Comparison of ENCODE assay signal across 21 mouse cellular contexts in the genomic region with DNA sequence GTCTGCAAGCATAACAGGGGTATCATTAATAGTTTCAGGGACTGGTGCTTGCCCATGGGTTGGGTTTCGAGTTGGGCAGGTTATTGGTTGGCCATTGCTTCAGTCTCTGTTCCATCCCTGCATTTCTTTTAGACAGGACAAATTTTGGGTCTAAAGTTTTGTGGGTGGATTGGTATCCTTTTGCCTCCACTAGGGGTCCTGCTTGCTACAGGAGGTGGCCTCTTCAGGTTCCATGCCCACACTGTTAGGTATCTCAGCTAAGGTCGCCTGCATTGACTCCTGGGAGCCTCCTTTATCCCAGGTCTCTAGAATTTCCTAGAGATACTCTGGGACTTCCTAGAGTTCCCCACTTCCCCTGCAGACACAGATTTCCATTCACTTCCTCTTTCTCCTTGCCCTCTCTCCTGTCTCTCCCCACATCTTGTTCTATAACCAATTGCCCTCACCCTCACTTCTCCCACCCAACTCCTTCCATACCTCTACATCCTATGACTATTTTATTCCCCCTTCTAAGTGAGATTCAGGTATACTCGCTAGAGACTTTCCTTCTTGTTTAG.
DNase-seq lines count a peak whose midpoint lies in the region; ATAC-seq and TF ChIP-seq lines count a peak whose summit lies in the region.
"Had no signal": no experiment of that assay in that cellular context is flagged by ENCODE, and none has a peak within 500 bp of the region (broad histone marks: within the 10 kb centered on the region; RNA-seq: fewer than 3 reads in every experiment).

No protein-coding gene starts in this region.

- DNase-seq in A20 (ENCODE audit: low read depth, low spot score), result peak; percentile 13
- peak; percentile 7 for DNase-seq in ES-E14 (ENCODE audit: low read depth, low spot score)
- no peak for DNase-seq in thymus, postnatal 0 days (ENCODE audit: low spot score)
- DNase-seq in left cerebral cortex, adult 18-20 months (ENCODE audit: low spot score in 2 of 2), result no peak
- DNase-seq: adrenal gland, postnatal 10 days; cerebellum, adult 18-20 months; gastrocnemius, adult 2 months; heart, adult 18-20 months; layer of hippocampus, adult 9-11 months; liver; lung, embryonic 14.5 days; midbrain, embryonic 14.5 days had no signal

- no peak overlapping the region for H3K9ac ChIP-seq in intestine, postnatal 0 days (ENCODE audit: low read depth, low read length)
- H3K9ac ChIP-seq in intestine, embryonic 15.5 days, result no peak overlapping the region
- no peak overlapping the region for H3K9ac ChIP-seq in ES-E14 (ENCODE audit: insufficient read depth, low read depth, low read length, poor library complexity, severe bottlenecking)
- H3K9ac ChIP-seq: heart, embryonic 15.5 days; kidney, embryonic 15.5 days; lung, embryonic 14.5 days had no signal

- H3K4me2 ChIP-seq in intestine, postnatal 0 days (replicated peaks; ENCODE audit: low read depth), result no peak overlapping the region
- no peak overlapping the region for H3K4me2 ChIP-seq in intestine, embryonic 15.5 days (replicated peaks)
- H3K4me2 ChIP-seq: heart, embryonic 15.5 days; kidney, embryonic 15.5 days; lung, embryonic 14.5 days had no signal

- no peaks in the 10 kb centered on the region for H3K36me3 ChIP-seq in intestine, postnatal 0 days (ENCODE audit: control insufficient read depth, insufficient read depth)
- no peaks in the 10 kb centered on the region for H3K36me3 ChIP-seq in intestine, embryonic 15.5 days
- H3K36me3 ChIP-seq in ES-E14 (ENCODE audit: control insufficient read depth, insufficient read depth, low read length, poor library complexity, severe bottlenecking), result no peaks in the 10 kb centered on the region
- H3K36me3 ChIP-seq: heart, embryonic 15.5 days; hindbrain, embryonic 10.5 days; kidney, embryonic 15.5 days had no signal

- no peak overlapping the region for H3K27ac ChIP-seq in intestine, postnatal 0 days (ENCODE audit: low read depth, low read length)
- H3K27ac ChIP-seq in intestine, embryonic 15.5 days, result no peak overlapping the region
- no peak overlapping the region for H3K27ac ChIP-seq in ES-E14 (ENCODE audit: insufficient read depth, low read depth, low read length, poor library complexity, severe bottlenecking)
- H3K27ac ChIP-seq: gastrocnemius, adult 2 months; heart, embryonic 15.5 days; hindbrain, embryonic 10.5 days; kidney, embryonic 15.5 days; macrophage had no signal

- no peak overlapping the region for H3K4me3 ChIP-seq in intestine, postnatal 0 days (ENCODE audit: low read depth, low read length)
- no peak overlapping the region for H3K4me3 ChIP-seq in intestine, embryonic 15.5 days (replicated peaks)
- no peak overlapping the region for H3K4me3 ChIP-seq in ES-E14 (ENCODE audit: insufficient read depth in 1 of 2, low read depth in 1 of 2, low read length in 2 of 2, poor library complexity in 1 of 2, severe bottlenecking in 1 of 2)
- H3K4me3 ChIP-seq: gastrocnemius, adult 2 months; heart, embryonic 15.5 days; hindbrain, embryonic 10.5 days; kidney, embryonic 15.5 days had no signal

- no peak for ATAC-seq in intestine, postnatal 0 days
- ATAC-seq in intestine, embryonic 15.5 days, result no peak
- ATAC-seq in granulocyte monocyte progenitor cell, adult 5-6 weeks (replicated peaks; ENCODE audit: poor library complexity, severe bottlenecking), result peak; percentile 50
- ATAC-seq: forebrain, embryonic 14.5 days; inflammation-experienced regulatory T-cells, adult 6 months had no signal

- in situ Hi-C loops in ES-E14 (cut with MboI; ENCODE audit: low sequenced_read_pairs in 2 of 2, unreplicated experiment in 2 of 2), result no loop called here

- no peaks in the 10 kb centered on the region for H3K4me1 ChIP-seq in intestine, postnatal 0 days (replicated peaks; ENCODE audit: control insufficient read depth, insufficient read depth, low read length)
- H3K4me1 ChIP-seq in intestine, embryonic 15.5 days (replicated peaks), result no peaks in the 10 kb centered on the region
- no peaks in the 10 kb centered on the region for H3K4me1 ChIP-seq in ES-E14 (ENCODE audit: control insufficient read depth in 2 of 2, insufficient read depth in 2 of 2, low read length in 2 of 2, poor library complexity in 1 of 2)
- H3K4me1 ChIP-seq: heart, embryonic 15.5 days; kidney, embryonic 15.5 days had no signal

- peak; percentile 30; the same call in 1 of the 2 replicates for TF ChIP-seq CTCF in intestine, postnatal 0 days (IDR thresholded peaks at IDR 0.05; ENCODE audit: low read depth)

- WGBS in intestine, postnatal 0 days, result 42% methylated on average over 3 of the region's 3 CpGs
- 45% methylated on average over 3 of the region's 3 CpGs for WGBS in intestine, embryonic 15.5 days

- no peaks in the 10 kb centered on the region for H3K27me3 ChIP-seq in intestine, postnatal 0 days (replicated peaks; ENCODE audit: control insufficient read depth, insufficient read depth, low read length)
- no peaks in the 10 kb centered on the region for H3K27me3 ChIP-seq in intestine, embryonic 15.5 days (replicated peaks)
- H3K27me3 ChIP-seq: heart, embryonic 15.5 days; kidney, embryonic 15.5 days had no signal

- no peaks in the 10 kb centered on the region for H3K9me3 ChIP-seq in intestine, postnatal 0 days (ENCODE audit: control insufficient read depth)
- no peaks in the 10 kb centered on the region for H3K9me3 ChIP-seq in intestine, embryonic 15.5 days
- H3K9me3 ChIP-seq in ES-E14 (ENCODE audit: control insufficient read depth, insufficient read depth, low read depth, low read length), result no peaks in the 10 kb centered on the region
- H3K9me3 ChIP-seq: heart, embryonic 15.5 days; hindbrain, embryonic 10.5 days; kidney, embryonic 15.5 days had no signal

TF ChIP-seq in ES-E14, 5 proteins besides CTCF, POLR2A, EP300 and RAD21:
- TF ChIP-seq CHD2 (IDR thresholded peaks at IDR 0.05; ENCODE audit: low read depth, low read length) (no peak), ZNF384 (IDR thresholded peaks at IDR 0.05; ENCODE audit: low read depth, low read length) (no peak), HCFC1 (IDR thresholded peaks at IDR 0.05; ENCODE audit: borderline replicate concordance, insufficient read depth, low read length) (no peak), MAFK (IDR thresholded peaks at IDR 0.05; ENCODE audit: insufficient read depth, low read depth, low read length) (no peak), ZC3H11A (IDR thresholded peaks at IDR 0.05; ENCODE audit: borderline replicate concordance, low read depth, low read length) (no peak)

Comparison
In these comparisons a context has a peak if more than half of its experiments do, and no peak if none do; other contexts are left out.
1. DNase-seq: peak in A20 (single experiment) and ES-E14 (single experiment); none in thymus, postnatal 0 days (single experiment) and left cerebral cortex, adult 18-20 months (0 of 2).